Mouse (Mus musculus) liver, adult 2 months (tissue): Measurements from ENCODE around the gene P3h1. TPM values are rescaled to one million over a fixed set of nuclear protein-coding genes. Genes with fewer than 3 reads are reported as not detected.
A peak's percentile ranks its signal among the peaks of the same experiment; 100 is the strongest.

Experiments used
- DNase-seq: peaks from one replicate; pipeline ENCODE4 v3.0.0-alpha.2; 2011; ENCODE audit warnings: low read depth, low spot score; ENCODE audit errors: extremely low read depth
- H3K27ac ChIP-seq: fragments of 200-500 bp; replicated peaks from 2 replicates; pipeline ENCODE4 v1.5.1; 2012; ENCODE audit warnings: low read depth, mild to moderate bottlenecking, control low read depth, inconsistent platforms, low read length; ENCODE audit not compliant: insufficient read depth
- H3K27me3 ChIP-seq: fragments of 200-500 bp; 2 replicates; pipeline ENCODE4 v1.6.1; 2012; ENCODE audit warnings: mild to moderate bottlenecking, moderate library complexity, low read length, inconsistent platforms; ENCODE audit not compliant: control insufficient read depth, insufficient read depth
- H3K36me3 ChIP-seq: fragments of 200-500 bp; 2 replicates; pipeline ENCODE4 v1.6.1; 2012; ENCODE audit warnings: low read length, inconsistent platforms; ENCODE audit not compliant: control insufficient read depth, insufficient read depth
- H3K4me1 ChIP-seq: fragments of 200-500 bp; 2 replicates; pipeline ENCODE4 v1.6.1; 2011; ENCODE audit warnings: low read length; ENCODE audit not compliant: control insufficient read depth, insufficient read depth
- H3K4me3 ChIP-seq: fragments of 200-500 bp; 2 replicates; pipeline ENCODE4 v1.5.1; 2011; ENCODE audit warnings: low read depth, mild to moderate bottlenecking, control low read depth, low read length, moderate library complexity; ENCODE audit not compliant: insufficient read depth
- H3K79me2 ChIP-seq: fragments of 200-500 bp; 2 replicates; pipeline ENCODE4 v1.6.1; 2012; ENCODE audit warnings: inconsistent platforms, mild to moderate bottlenecking, low read length, moderate library complexity; ENCODE audit not compliant: control insufficient read depth, insufficient read depth
- H3K9ac ChIP-seq: fragments of 200-500 bp; 2 replicates; pipeline ENCODE4 v1.6.1; 2012; ENCODE audit warnings: low read depth, mild to moderate bottlenecking, control low read depth, inconsistent platforms, low read length
- CTCF ChIP-seq: fragments of 200-500 bp; IDR thresholded peaks from 2 replicates; pipeline ENCODE4 v1.5.1; 2011; ENCODE audit warnings: low read depth, low read length, control low read depth
- POLR2A ChIP-seq: fragments of 200-500 bp; IDR thresholded peaks from 2 replicates; pipeline ENCODE4 v1.6.1; 2011; ENCODE audit warnings: low read length, control low read depth; ENCODE audit not compliant: insufficient read depth; ENCODE audit errors: extremely low read depth
- WGBS: fragments of 180-500 bp; shearing (Covaris S2); methylation state at CpG from one replicate; pipeline ENCODE4 v1.1.7; 2018; 5-methylcytosine and 5-hydroxymethylcytosine counted together
- polyA plus RNA-seq: library from polyadenylated mRNA; depleted of rRNA; stranded (reverse); fragments of >200 nt; gene quantifications from 2 replicates; pipeline ENCODE4 v1.2.3, GENCODE M21; 2012; rRNA removed
- total RNA-seq: library from RNA; depleted of rRNA; stranded (reverse); fragments of >200 nt; gene quantifications from 2 replicates; pipeline ENCODE4 v1.2.3, GENCODE M21; 2014; rRNA removed

P3h1 gene
- total RNA-seq = 6.7 and 8.8 TPM in 2 replicates
- 14.5 and 20.3 TPM in 2 replicates for polyA plus RNA-seq

- H3K27me3 ChIP-seq = no peaks in the 10 kb centered on the region
- peaks cover 9% of the 10 kb centered on the region; the same call in 1 of the 2 replicates for H3K79me2 ChIP-seq
- TF ChIP-seq POLR2A (peak; percentile 92), CTCF (no peak)
- H3K4me1 ChIP-seq = no peaks in the 10 kb centered on the region; the same call in 1 of the 2 replicates
- H3K27ac ChIP-seq = peak within 1 kb of the TSS; percentile 83
- peak; percentile 94 for DNase-seq
- peak within 1 kb of the TSS; percentile 93 for H3K9ac ChIP-seq
- H3K4me3 ChIP-seq = peak within 1 kb of the TSS; percentile 90
- WGBS = under 1% methylated on average over 71 of the region's 71 CpGs
- peaks cover 5% of the 10 kb centered on the region; the same call in 1 of the 2 replicates for H3K36me3 ChIP-seq
Measured at GRCm38 (mm10) chr4:119232410-119233255, at the start of gene P3h1, which contains the start of gene AU022252. Gene P3h1 (plus strand): TSS chr4:119232915. Gene AU022252 (minus strand): TSS chr4:119232712.

GRCm38 (mm10) chr4:119183525-119183924 is 49.2 kb upstream of the P3h1 start:
- H3K79me2 ChIP-seq = no peaks in the 10 kb centered on the region
- no peak overlapping the region for H3K27ac ChIP-seq
- no peak overlapping the region for H3K9ac ChIP-seq
- no peaks in the 10 kb centered on the region for H3K36me3 ChIP-seq
- H3K27me3 ChIP-seq = 0 out of 2 replicates have a peak, but pooled peaks cover 4% of the 10 kb centered on the region
- TF ChIP-seq POLR2A = no peak
- TF ChIP-seq CTCF = no peak
- DNase-seq = no peak
- H3K4me3 ChIP-seq = no peak overlapping the region
- no peaks in the 10 kb centered on the region for H3K4me1 ChIP-seq
- WGBS = 43% methylated on average over 1 of the region's 1 CpGs

- H3K27ac ChIP-seq = no peak overlapping the region
- 83% methylated on average over 4 of the region's 4 CpGs for WGBS
- no peaks in the 10 kb centered on the region for H3K36me3 ChIP-seq
- H3K79me2 ChIP-seq = no peaks in the 10 kb centered on the region
- no peaks in the 10 kb centered on the region for H3K4me1 ChIP-seq
- H3K9ac ChIP-seq = no peak overlapping the region
- DNase-seq = no peak
- H3K27me3 ChIP-seq = 0 out of 2 replicates have a peak, but pooled peaks cover 4% of the 10 kb centered on the region
- H3K4me3 ChIP-seq = no peak overlapping the region
- TF ChIP-seq CTCF (no peak), POLR2A (no peak)
Measured at GRCm38 (mm10) chr4:119185771-119186170, 46.9 kb upstream of the P3h1 start.

- Histone ChIP-seq H3K4me3 (no peak overlapping the region), H3K27me3 (0 out of 2 replicates have a peak, but pooled peaks cover 4% of the 10 kb centered on the region), H3K9ac (no peak overlapping the region), H3K36me3 (no peaks in the 10 kb centered on the region), H3K79me2 (no peaks in the 10 kb centered on the region), H3K27ac (no peak overlapping the region), H3K4me1 (no peaks in the 10 kb centered on the region)
- TF ChIP-seq POLR2A = no peak
- peak; percentile 29; the same call in 1 of the 2 replicates for TF ChIP-seq CTCF
- 45% methylated on average over 11 of the region's 11 CpGs for WGBS
- no peak for DNase-seq
Measured at GRCm38 (mm10) chr4:119188060-119188785, 44.5 kb upstream of the P3h1 start.

- Histone ChIP-seq H3K36me3 (no peaks in the 10 kb centered on the region), H3K4me1 (no peaks in the 10 kb centered on the region), H3K9ac (no peak overlapping the region), H3K4me3 (no peak overlapping the region), H3K27ac (no peak overlapping the region), H3K27me3 (0 out of 2 replicates have a peak, but pooled peaks cover 4% of the 10 kb centered on the region), H3K79me2 (no peaks in the 10 kb centered on the region)
- TF ChIP-seq POLR2A = no peak
- TF ChIP-seq CTCF = no peak
- DNase-seq = no peak
- WGBS = 89% methylated on average over 6 of the region's 6 CpGs
Measured at GRCm38 (mm10) chr4:119189392-119189791, 43.3 kb upstream of the P3h1 start.
